ENCODE assay signal across 12 mouse cellular contexts in the genomic region with DNA sequence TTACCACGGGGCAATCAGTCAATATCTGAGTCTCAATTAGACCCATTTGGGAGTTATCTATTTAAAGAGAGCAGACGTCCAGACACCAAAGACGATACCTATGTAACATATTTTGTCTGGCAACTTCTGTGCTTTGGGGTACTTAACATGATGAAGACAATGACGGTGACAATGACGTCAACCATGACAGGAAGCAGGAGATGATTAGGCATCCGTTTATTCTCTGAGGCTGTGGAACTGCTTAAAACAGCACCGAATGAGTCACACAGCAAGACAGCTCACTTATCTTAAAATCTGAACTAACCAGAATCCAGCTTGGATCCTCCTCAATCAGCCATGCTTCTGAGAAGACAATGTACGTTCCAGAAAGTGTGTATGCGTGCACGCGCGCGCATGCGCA. TPM values are rescaled to one million over a fixed set of nuclear protein-coding genes. Genes with fewer than 3 reads are reported as not detected.
A peak's percentile ranks its signal among the peaks of the same experiment; 100 is the strongest.
DNase-seq lines count a peak whose midpoint lies in the region; ATAC-seq lines count a peak whose summit lies in the region.
"Had no signal": no experiment of that assay in that cellular context is flagged by ENCODE, and none has a peak within 500 bp of the region (broad histone marks: within the 10 kb centered on the region; RNA-seq: fewer than 3 reads in every experiment).

No protein-coding gene starts in this region.

- intact Hi-C loops in left cerebral cortex, postnatal 14 days (cut with DNase I): loop anchor here (5.0 kb wide), 2 partner anchors 54 to 149 kb away; no protein-coding TSS in a partner anchor
- intact Hi-C loops in left cerebral cortex, postnatal 10 days (cut with DNase I): no loop called here

- H3K27ac ChIP-seq in liver, embryonic 12.5 days: no peak overlapping the region

- peaks cover 48% of the 10 kb centered on the region for H3K4me1 ChIP-seq in liver, embryonic 12.5 days

- peak; percentile 19 to 67 for DNase-seq in frontal cortex, adult 2 months (ENCODE audit: extremely low spot score in 1 of 2, low spot score in 1 of 2)
- no peak for DNase-seq in frontal cortex, postnatal 25 days (ENCODE audit: low spot score in 2 of 2)
- peak; percentile 27 to 34 for DNase-seq in left cerebral cortex, postnatal 14 days (ENCODE audit: low spot score in 2 of 2)
- DNase-seq in left cerebral cortex, postnatal 10 days (ENCODE audit: extremely low spot score in 1 of 2, low spot score in 2 of 2): no peak
- DNase-seq in MN1 (ENCODE audit: low spot score): peak; percentile 93
- peak; percentile 45 for DNase-seq in lung, postnatal 10 days
- DNase-seq in cerebellum, adult 9-11 months: no peak
- DNase-seq: gastrocnemius, postnatal 36 days; liver, postnatal 0 days; right cerebral cortex, postnatal 25 days; thymus, adult 2 months had no signal

- H3K36me3 ChIP-seq in liver, embryonic 12.5 days: no peaks in the 10 kb centered on the region

- no peak overlapping the region for H3K4me3 ChIP-seq in liver, embryonic 12.5 days

- ATAC-seq in liver, embryonic 12.5 days: no peak
- ATAC-seq: liver, postnatal 0 days had no signal

- WGBS in liver, embryonic 12.5 days (ENCODE audit: insufficient replicate concordance): 61% methylated on average over 14 of the region's 14 CpGs

- no peak overlapping the region for H3K9ac ChIP-seq in liver, embryonic 12.5 days
- H3K9ac ChIP-seq: liver, postnatal 0 days had no signal

- H3K9me3 ChIP-seq in liver, embryonic 12.5 days (replicated peaks): no peaks in the 10 kb centered on the region

- H3K27me3 ChIP-seq in liver, embryonic 12.5 days (replicated peaks): no peaks in the 10 kb centered on the region

- no peak overlapping the region for H3K4me2 ChIP-seq in liver, embryonic 12.5 days

RNA-seq across cellular contexts. Expression of a gene that starts 56.8 kb away (rescaled TPM):
- 5.6 and 6.0 TPM in 2 replicates for polyA plus RNA-seq in frontal cortex, adult 2 months (2012; rRNA removed)
- 1 to 10 TPM; 8.2 to 9.7 TPM for total RNA-seq in left cerebral cortex, postnatal 14 days (2021)
- total RNA-seq in left cerebral cortex, postnatal 10 days (2021): 1 to 10 TPM; 7.2 to 7.8 TPM
- 1.5 and 1.7 TPM in 2 replicates for polyA plus RNA-seq in liver, embryonic 12.5 days (2016; fragmentation: Nextera tagmentation; extraction: Ambion mirVana)

Comparison
In these comparisons a context has a peak if more than half of its experiments do, and no peak if none do; other contexts are left out.
1. DNase-seq: peak in frontal cortex, adult 2 months (2 of 2), left cerebral cortex, postnatal 14 days (2 of 2), MN1 (single experiment) and lung, postnatal 10 days (single experiment); none in frontal cortex, postnatal 25 days (0 of 2), left cerebral cortex, postnatal 10 days (0 of 2) and cerebellum, adult 9-11 months (single experiment).